Mouse (Mus musculus) adrenal gland, adult 18-20 months (tissue): ENCODE results near the gene Castor2. TPM values are rescaled to one million over a fixed set of nuclear protein-coding genes. Genes with fewer than 3 reads are reported as not detected.

Experiments used
- DNase-seq, 2 experiments: peaks; one replicate each; pipeline ENCODE4 v3.0.0; 2021 to 2022; ENCODE audit warnings: low spot score in 2 of 2
- long read RNA-seq, 2 experiments: library from polyadenylated mRNA; stranded (forward); transcript quantifications; one replicate each; pipeline ENCODE4 v2.0.0; 2021
- total RNA-seq, 2 experiments: library from RNA; stranded (reverse); gene quantifications; 1 replicate in 1 of 2; 2 replicates in 1 of 2; pipeline ENCODE4 v1.2.3; 2021

Castor2 gene
- 10 to 100 TPM; 12.4 to 14.0 TPM for total RNA-seq
- long read RNA-seq, experiment 1, full-length matches to known transcripts = 4 of 7 reads
- long read RNA-seq, experiment 1, partial matches to known transcripts = 0 of 7 reads
- long read RNA-seq, experiment 1, other reads (novel, unspliced or antisense) = 3 of 7 reads
- long read RNA-seq, experiment 2, full-length matches to known transcripts = 3 of 10 reads
- long read RNA-seq, experiment 2, partial matches to known transcripts = 0 of 10 reads
- long read RNA-seq, experiment 2, other reads (novel, unspliced or antisense) = 7 of 10 reads

- DNase-seq = peak; percentile 88
Observed at GRCm38 (mm10) chr5:134099496-134100211, at the start of gene Castor2. Gene Castor2 (plus strand): TSS chr5:134099711.

GRCm38 (mm10) chr5:134050711-134051110 is 48.8 kb upstream of the Castor2 start:
- no peak for DNase-seq

GRCm38 (mm10) chr5:134052614-134053013 is 46.9 kb upstream of the Castor2 start:
- DNase-seq = no peak

GRCm38 (mm10) chr5:134054496-134054895 is 45.0 kb upstream of the Castor2 start:
- DNase-seq = no peak

- DNase-seq = no peak
Observed at GRCm38 (mm10) chr5:134058793-134059352, 40.6 kb upstream of the Castor2 start.

- peak; percentile 74 to 81 for DNase-seq
Observed at GRCm38 (mm10) chr5:134063362-134064064, 36.0 kb upstream of the Castor2 start.

- DNase-seq = no peak
Observed at GRCm38 (mm10) chr5:134066261-134066660, 33.2 kb upstream of the Castor2 start.

GRCm38 (mm10) chr5:134067924-134068323 is 31.6 kb upstream of the Castor2 start:
- no peak for DNase-seq

GRCm38 (mm10) chr5:134073512-134074041 is 25.9 kb upstream of the Castor2 start:
- DNase-seq = no peak

GRCm38 (mm10) chr5:134074368-134074767 is 25.1 kb upstream of the Castor2 start:
- no peak for DNase-seq

GRCm38 (mm10) chr5:134076175-134076574 is 23.3 kb upstream of the Castor2 start:
- no peak for DNase-seq

- DNase-seq = peak in 1 of 2 experiments; percentile 25
Observed at GRCm38 (mm10) chr5:134080685-134081548, 18.6 kb upstream of the Castor2 start.

GRCm38 (mm10) chr5:134085227-134085626 is 14.3 kb upstream of the Castor2 start:
- no peak for DNase-seq

GRCm38 (mm10) chr5:134085887-134086639 is 13.4 kb upstream of the Castor2 start:
- no peak for DNase-seq

- DNase-seq = no peak
Observed at GRCm38 (mm10) chr5:134087211-134087610, 12.3 kb upstream of the Castor2 start.

- DNase-seq = no peak
Observed at GRCm38 (mm10) chr5:134095766-134096165, 3.7 kb upstream of the Castor2 start.

- no peak for DNase-seq
Observed at GRCm38 (mm10) chr5:134098341-134098902, 1.1 kb upstream of the Castor2 start.

- peak; percentile 16 to 24 for DNase-seq
Observed at GRCm38 (mm10) chr5:134098976-134099375, 535 bp upstream of the Castor2 start.

- no peak for DNase-seq
Observed at GRCm38 (mm10) chr5:134100232-134100771, 791 bp downstream of the Castor2 start.
